Mouse (Mus musculus) 3134 (cell line): ENCODE measurements around the gene Arhgap28.

Experiments used
- DNase-seq: peaks from one replicate; pipeline ENCODE4 v3.0.0-alpha.2; 2011; ENCODE audit warnings: low spot score; ENCODE audit not compliant: insufficient read length; ENCODE audit errors: extremely low read depth

Gene Arhgap28

GRCm38 (mm10) chr17:67944256-67944655 lies 59.7 kb downstream of the Arhgap28 start:
- DNase-seq = no peak

- DNase-seq = peak; percentile 31
These were observed 62.9 kb downstream of the Arhgap28 start for GRCm38 (mm10) chr17:67941026-67941425.

- DNase-seq = no peak
These were observed 66.9 kb downstream of the Arhgap28 start for GRCm38 (mm10) chr17:67937050-67937449.

- no peak for DNase-seq
These were observed 68.4 kb downstream of the Arhgap28 start for GRCm38 (mm10) chr17:67935556-67935955.

- no peak for DNase-seq
These were observed 72.5 kb downstream of the Arhgap28 start for GRCm38 (mm10) chr17:67931396-67931795.

- DNase-seq = no peak
These were observed 73.0 kb downstream of the Arhgap28 start for GRCm38 (mm10) chr17:67930957-67931356.

- no peak for DNase-seq
These were observed 73.5 kb downstream of the Arhgap28 start for GRCm38 (mm10) chr17:67930467-67930866.

GRCm38 (mm10) chr17:67928280-67928679 lies 75.6 kb downstream of the Arhgap28 start:
- DNase-seq = no peak

GRCm38 (mm10) chr17:67927864-67928263 lies 76.1 kb downstream of the Arhgap28 start:
- DNase-seq = no peak

GRCm38 (mm10) chr17:67919959-67920358 lies 84.0 kb downstream of the Arhgap28 start:
- no peak for DNase-seq

- DNase-seq = no peak
These were observed 85.7 kb downstream of the Arhgap28 start for GRCm38 (mm10) chr17:67918201-67918600.

- no peak for DNase-seq
These were observed 87.0 kb downstream of the Arhgap28 start for GRCm38 (mm10) chr17:67916901-67917300.

GRCm38 (mm10) chr17:67912640-67913039 lies 91.3 kb downstream of the Arhgap28 start:
- DNase-seq = peak; percentile 11

GRCm38 (mm10) chr17:67912051-67912450 lies 91.9 kb downstream of the Arhgap28 start:
- DNase-seq = no peak

- DNase-seq = no peak
These were observed 95.4 kb downstream of the Arhgap28 start for GRCm38 (mm10) chr17:67908537-67908936.

GRCm38 (mm10) chr17:67908137-67908536 lies 95.8 kb downstream of the Arhgap28 start:
- DNase-seq = no peak

GRCm38 (mm10) chr17:67907532-67908054 lies 96.3 kb downstream of the Arhgap28 start:
- DNase-seq = no peak

GRCm38 (mm10) chr17:67906236-67906635 lies 97.7 kb downstream of the Arhgap28 start:
- no peak for DNase-seq

GRCm38 (mm10) chr17:67904315-67904944 lies 99.5 kb downstream of the Arhgap28 start:
- DNase-seq = no peak

GRCm38 (mm10) chr17:67902847-67903246 lies 101.1 kb downstream of the Arhgap28 start:
- no peak for DNase-seq

- no peak for DNase-seq
These were observed 102.8 kb downstream of the Arhgap28 start for GRCm38 (mm10) chr17:67901161-67901560.

- no peak for DNase-seq
These were observed 104.5 kb downstream of the Arhgap28 start for GRCm38 (mm10) chr17:67899376-67899775.

- DNase-seq = no peak
These were observed 107.5 kb downstream of the Arhgap28 start for GRCm38 (mm10) chr17:67896413-67896812.
